Mouse (Mus musculus) lung, adult 18-20 months (tissue): ENCODE data around the gene Olfr164.

Experiments
- DNase-seq, 2 experiments: peaks; one replicate each; pipeline ENCODE4 v3.0.0; 2022; ENCODE audit warnings: mixed read lengths in 2 of 2

The Olfr164 gene

GRCm38 (mm10) chr16:19313964-19314363 is at the start of gene Olfr164:
Olfr164 (minus strand) TSS chr16:19314064.
- no peak for DNase-seq

- DNase-seq: no peak
These were observed 35.2 kb upstream of the Olfr164 start for GRCm38 (mm10) chr16:19349111-19349510.

- DNase-seq: no peak
These were observed 50.6 kb downstream of the Olfr164 start for GRCm38 (mm10) chr16:19263235-19263634.

GRCm38 (mm10) chr16:19260780-19261179 is 53.1 kb downstream of the Olfr164 start:
- no peak for DNase-seq

- DNase-seq: no peak
These were observed 68.0 kb downstream of the Olfr164 start for GRCm38 (mm10) chr16:19245835-19246234.

- no peak for DNase-seq
These were observed 72.3 kb downstream of the Olfr164 start for GRCm38 (mm10) chr16:19241539-19242025.

- DNase-seq: no peak
These were observed 72.9 kb downstream of the Olfr164 start for GRCm38 (mm10) chr16:19240792-19241538.

GRCm38 (mm10) chr16:19236719-19237118 is 77.1 kb downstream of the Olfr164 start:
- no peak for DNase-seq
